Mouse (Mus musculus) stomach, embryonic 16.5 days (tissue): ENCODE data around the gene Cd37. TPM values are rescaled to one million over a fixed set of nuclear protein-coding genes. Genes with fewer than 3 reads are reported as not detected.
A peak's percentile ranks its signal among the peaks of the same experiment; 100 is the strongest.

Source experiments
- ATAC-seq: fragments of 200-750 bp; cut with Nextera tagmentation; 2 replicates; pipeline ENCODE4 v1.8.0; 2017; ENCODE audit warnings: moderate number of reproducible peaks, moderate TSS enrichment; ENCODE audit not compliant: insufficient read depth, low FRiP score
- H3K27ac ChIP-seq: fragments of 300-500 bp; sonication (generic); 2 replicates; pipeline ENCODE4 v1.5.1; 2014; ENCODE audit warnings: low read length
- H3K27me3 ChIP-seq: fragments of 300-500 bp; sonication (generic); 2 replicates; pipeline ENCODE4 v1.6.1; 2014; ENCODE audit warnings: low read length, control low read depth, mixed read lengths; ENCODE audit not compliant: control insufficient read depth, insufficient read depth
- H3K36me3 ChIP-seq: fragments of 300-500 bp; sonication (generic); 2 replicates; pipeline ENCODE4 v1.6.1; 2014; ENCODE audit warnings: low read length; ENCODE audit not compliant: control insufficient read depth, insufficient read depth
- H3K4me1 ChIP-seq: fragments of 300-500 bp; sonication (generic); 2 replicates; pipeline ENCODE4 v1.6.1; 2014; ENCODE audit warnings: low read length, control low read depth, mixed read lengths; ENCODE audit not compliant: control insufficient read depth, insufficient read depth
- H3K4me2 ChIP-seq: fragments of 300-500 bp; sonication (generic); 2 replicates; pipeline ENCODE4 v1.6.1; 2014; ENCODE audit warnings: low read depth, low read length, mixed read lengths
- H3K4me3 ChIP-seq: fragments of 300-500 bp; sonication (generic); replicated peaks from 2 replicates; pipeline ENCODE4 v1.5.1; 2014; ENCODE audit warnings: mild to moderate bottlenecking, low read length
- H3K9ac ChIP-seq: fragments of 300-500 bp; sonication (generic); 2 replicates; pipeline ENCODE4 v1.6.1; 2014; ENCODE audit warnings: low read length
- H3K9me3 ChIP-seq: fragments of 300-500 bp; sonication (generic); replicated peaks from 2 replicates; pipeline ENCODE4 v1.6.1; 2016; ENCODE audit warnings: low read length, control low read depth; ENCODE audit not compliant: control insufficient read depth
- WGBS: fragments of 180-500 bp; shearing (Covaris S2); extraction: QIAGEN DNeasy Blood & Tissue Kit; methylation state at CpG from one replicate; pipeline ENCODE4 v1.1.7; 2014; 5-methylcytosine and 5-hydroxymethylcytosine counted together
- polyA plus RNA-seq: library from polyadenylated mRNA; unstranded; fragments of >200 nt; fragmentation: Nextera tagmentation; extraction: Ambion mirVana; gene quantifications from 2 replicates; pipeline ENCODE4 v1.2.1, GENCODE M21; 2015

The Cd37 gene
- polyA plus RNA-seq, 1 experiment from 2014 or later = 5.0 TPM

DNA sequence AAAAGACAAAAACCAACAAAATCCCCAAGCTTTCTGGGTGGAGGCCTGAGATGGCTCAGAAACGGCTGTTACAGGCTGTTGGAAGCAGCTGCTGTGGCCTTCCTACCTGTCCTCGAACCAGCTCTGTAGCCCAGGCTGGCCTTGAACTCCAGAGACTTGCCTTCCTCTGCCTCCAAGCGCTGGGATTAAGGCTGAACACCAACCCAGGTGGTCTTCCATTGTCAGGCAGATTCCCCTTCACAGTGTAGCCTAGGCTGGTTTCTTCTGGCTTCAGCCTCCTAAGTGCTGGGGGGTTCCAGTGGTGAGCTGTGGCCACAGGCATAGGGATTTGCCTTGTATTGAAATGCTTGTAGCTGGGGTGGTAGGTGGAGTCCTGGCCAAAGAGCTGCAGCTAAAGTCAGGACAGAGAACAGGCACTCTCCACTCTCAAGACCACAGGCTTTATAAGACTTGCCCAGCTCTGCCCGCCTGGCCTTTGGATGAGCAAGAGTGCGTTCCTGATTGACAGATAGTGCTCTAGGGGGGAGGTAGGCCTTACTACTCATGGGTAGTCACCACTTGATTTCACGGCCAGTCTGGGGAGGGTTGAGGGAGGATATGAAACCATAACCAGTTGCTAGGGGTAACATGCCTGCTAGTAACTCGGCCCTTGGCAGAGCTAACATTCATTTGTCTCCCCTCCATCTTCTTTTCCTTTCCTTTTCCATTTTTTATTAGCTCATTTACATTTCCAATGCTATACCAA is 9.3 kb downstream of the Cd37 start:
- Histone ChIP-seq H3K4me1 (peaks cover 10% of the 10 kb centered on the region), H3K9ac (no peak overlapping the region), H3K4me3 (no peak overlapping the region), H3K36me3 (peaks cover 34% of the 10 kb centered on the region), H3K9me3 (no peaks in the 10 kb centered on the region), H3K27me3 (no peaks in the 10 kb centered on the region), H3K27ac (no peak overlapping the region), H3K4me2 (no peak overlapping the region)
- 88% methylated on average over 7 of the region's 7 CpGs for WGBS
- no peak for ATAC-seq

DNA sequence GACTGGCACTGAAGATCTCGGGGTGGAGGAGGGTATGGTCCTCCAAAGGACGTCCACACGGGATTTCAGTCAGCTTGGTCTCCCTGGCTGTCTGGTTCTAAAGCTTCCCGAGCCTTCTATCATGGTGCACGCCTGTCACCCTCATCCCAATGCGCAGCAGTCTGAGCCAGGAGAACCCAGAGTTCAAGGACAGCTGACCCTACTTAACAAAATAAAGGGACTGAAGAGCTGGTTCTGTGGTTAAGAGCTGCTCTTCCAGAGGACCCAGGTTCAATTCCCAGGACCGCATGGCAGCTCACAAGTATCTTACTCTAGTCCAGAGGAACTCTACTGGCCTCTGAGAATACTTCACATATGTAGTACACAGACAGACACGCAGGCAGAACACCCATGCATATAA is 9.9 kb downstream of the Cd37 start:
- H3K27ac ChIP-seq = no peak overlapping the region
- peaks cover 7% of the 10 kb centered on the region for H3K4me1 ChIP-seq
- H3K9me3 ChIP-seq = no peaks in the 10 kb centered on the region
- no peak overlapping the region for H3K9ac ChIP-seq
- ATAC-seq = no peak
- peaks cover 37% of the 10 kb centered on the region for H3K36me3 ChIP-seq
- 89% methylated on average over 8 of the region's 8 CpGs for WGBS
- H3K27me3 ChIP-seq = no peaks in the 10 kb centered on the region
- H3K4me2 ChIP-seq = no peak overlapping the region
- H3K4me3 ChIP-seq = no peak overlapping the region

DNA sequence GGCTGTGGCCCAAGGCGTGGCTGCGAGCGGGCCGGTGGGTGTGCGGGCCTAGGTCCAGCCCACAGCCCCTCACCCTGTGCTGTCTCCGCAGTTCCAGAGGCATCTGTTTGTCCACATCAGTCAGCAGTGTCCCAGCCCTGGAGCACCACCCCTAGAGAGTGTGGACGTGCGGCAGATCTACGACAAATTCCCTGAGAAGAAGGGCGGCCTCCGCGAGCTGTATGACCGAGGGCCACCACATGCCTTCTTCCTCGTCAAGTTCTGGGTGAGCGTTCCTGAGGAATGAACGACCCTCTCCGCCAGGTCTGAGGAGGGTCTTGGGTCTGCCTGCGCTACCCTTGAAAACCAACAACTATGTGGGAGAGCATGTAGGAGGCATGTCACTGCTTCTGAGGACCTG is 10.4 kb downstream of the Cd37 start:
- no peak overlapping the region for H3K27ac ChIP-seq
- H3K9ac ChIP-seq = no peak overlapping the region
- no peaks in the 10 kb centered on the region for H3K9me3 ChIP-seq
- H3K4me1 ChIP-seq = peaks cover 2% of the 10 kb centered on the region; the same call in 1 of the 2 replicates
- WGBS = 94% methylated on average over 18 of the region's 18 CpGs
- ATAC-seq = no peak; the same call in 1 of the 2 replicates
- H3K36me3 ChIP-seq = peaks cover 37% of the 10 kb centered on the region
- no peak overlapping the region for H3K4me3 ChIP-seq
- no peaks in the 10 kb centered on the region for H3K27me3 ChIP-seq
- no peak overlapping the region for H3K4me2 ChIP-seq

DNA sequence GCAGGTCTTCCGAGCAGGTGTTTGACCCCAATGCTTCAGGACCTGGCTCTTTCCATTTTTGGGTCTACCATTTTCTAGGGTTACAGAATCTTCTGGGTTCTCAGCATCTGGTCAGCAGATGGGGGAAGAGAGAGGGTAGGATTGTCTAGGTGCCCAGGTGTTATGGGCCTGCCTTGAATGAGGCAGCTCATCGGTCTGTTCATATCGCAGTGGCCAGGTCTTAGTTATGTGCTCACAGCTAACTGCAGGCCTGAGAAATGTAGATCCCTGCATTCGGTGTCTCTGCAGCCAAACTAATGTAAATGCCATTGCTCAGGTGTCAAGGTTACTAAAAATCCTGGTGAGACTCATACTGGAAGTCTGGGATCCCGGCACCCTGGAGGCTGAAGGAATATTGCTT is 12.5 kb downstream of the Cd37 start:
- no peaks in the 10 kb centered on the region for H3K27me3 ChIP-seq
- no peaks in the 10 kb centered on the region for H3K4me1 ChIP-seq
- no peak overlapping the region for H3K27ac ChIP-seq
- H3K36me3 ChIP-seq = peaks cover 33% of the 10 kb centered on the region
- no peaks in the 10 kb centered on the region for H3K9me3 ChIP-seq
- ATAC-seq = no peak
- 96% methylated on average over 5 of the region's 5 CpGs for WGBS
- no peak overlapping the region for H3K4me3 ChIP-seq
- H3K9ac ChIP-seq = no peak overlapping the region
- H3K4me2 ChIP-seq = no peak overlapping the region

DNA sequence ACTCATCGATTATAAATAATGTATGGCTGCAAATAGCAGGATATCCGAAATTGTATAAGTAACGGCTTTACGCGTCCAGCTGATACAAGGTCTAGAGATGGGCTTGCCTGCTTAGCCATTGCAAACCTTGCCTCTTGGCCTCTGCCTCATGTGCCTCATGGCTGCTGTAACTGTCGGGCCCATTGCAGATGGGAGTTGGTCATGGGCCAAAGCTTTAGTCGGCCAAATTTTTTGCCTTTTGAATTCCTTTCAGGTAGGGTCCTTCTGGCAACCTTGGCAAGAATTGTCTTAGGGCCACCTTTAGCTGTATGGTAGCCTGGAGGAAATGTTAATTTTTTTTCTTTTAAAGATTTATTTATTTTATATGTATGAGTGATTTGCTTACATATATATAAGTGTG is 14.1 kb downstream of the Cd37 start:
- ATAC-seq = no peak
- Histone ChIP-seq H3K27me3 (no peaks in the 10 kb centered on the region), H3K9ac (no peak overlapping the region), H3K4me1 (no peaks in the 10 kb centered on the region), H3K4me2 (no peak overlapping the region), H3K27ac (no peak overlapping the region), H3K36me3 (peaks cover 41% of the 10 kb centered on the region), H3K4me3 (no peak overlapping the region), H3K9me3 (no peaks in the 10 kb centered on the region)
- WGBS = 87% methylated on average over 7 of the region's 7 CpGs

DNA sequence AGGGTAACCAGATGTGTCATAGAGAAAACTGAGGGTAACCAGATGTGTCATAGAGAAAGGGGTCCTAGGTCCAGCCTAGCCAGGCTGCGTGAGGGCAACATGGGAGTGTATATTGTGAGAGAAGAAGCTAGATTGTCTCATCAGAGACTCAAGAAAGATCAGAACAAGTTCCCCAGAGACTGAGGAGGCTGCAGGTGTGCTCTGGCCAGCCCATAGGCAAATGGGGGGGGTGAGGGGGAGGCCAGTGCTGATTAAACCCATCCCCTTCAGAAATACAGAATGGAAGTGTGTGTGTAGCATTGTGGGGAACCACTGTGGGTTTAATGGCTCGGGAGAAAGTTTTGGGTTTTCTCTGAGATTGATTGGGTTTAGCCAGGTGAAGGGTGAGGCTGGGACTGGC is 17.2 kb downstream of the Cd37 start:
- no peak for ATAC-seq
- no peaks in the 10 kb centered on the region for H3K9me3 ChIP-seq
- H3K9ac ChIP-seq = no peak overlapping the region
- H3K36me3 ChIP-seq = peaks cover 30% of the 10 kb centered on the region
- no peak overlapping the region for H3K4me3 ChIP-seq
- no peaks in the 10 kb centered on the region for H3K27me3 ChIP-seq
- H3K4me1 ChIP-seq = peaks cover 11% of the 10 kb centered on the region
- H3K27ac ChIP-seq = no peak overlapping the region
- H3K4me2 ChIP-seq = no peak overlapping the region
- 73% methylated on average over 2 of the region's 2 CpGs for WGBS

DNA sequence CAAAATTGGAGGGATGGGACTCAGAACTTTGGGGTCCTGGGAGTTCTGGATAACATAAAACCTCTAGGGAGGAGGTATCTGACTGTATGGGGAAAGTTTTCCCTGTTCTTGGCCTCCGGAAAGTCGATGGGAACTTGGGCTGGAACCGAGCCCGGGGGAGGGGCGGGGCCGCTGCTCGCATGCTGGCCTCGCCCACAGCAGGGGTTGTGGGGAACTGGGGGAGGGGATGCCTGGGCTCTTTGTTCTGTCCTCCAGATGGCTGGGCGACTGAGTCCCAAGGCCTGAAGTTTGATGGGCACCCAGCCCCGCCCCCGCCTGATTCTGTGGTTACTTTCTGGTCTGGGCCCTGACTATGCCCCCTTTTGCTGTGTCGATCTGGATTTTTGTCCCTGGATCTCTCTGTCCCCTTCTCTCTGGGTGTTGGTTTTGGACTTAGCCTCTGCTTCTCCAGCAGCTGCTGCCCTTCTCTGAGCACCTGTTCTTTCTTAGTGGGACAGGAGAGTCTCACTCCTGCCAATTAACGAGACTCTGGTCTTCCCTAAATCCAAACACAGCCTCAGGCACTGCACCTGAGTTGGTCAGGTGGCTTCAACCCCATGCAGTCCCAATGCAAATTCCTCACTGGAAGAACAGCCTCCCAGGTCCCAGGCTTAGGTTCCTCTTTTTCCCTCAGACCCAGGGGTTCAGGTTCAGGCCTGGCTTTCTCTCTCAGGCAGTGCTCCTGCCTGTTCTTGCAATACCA is 22.3 kb downstream of the Cd37 start:
- peak overlapping the region; percentile 94 for H3K27ac ChIP-seq
- peak; percentile 85 for ATAC-seq
- WGBS = 2% methylated on average over 13 of the region's 13 CpGs

DNA sequence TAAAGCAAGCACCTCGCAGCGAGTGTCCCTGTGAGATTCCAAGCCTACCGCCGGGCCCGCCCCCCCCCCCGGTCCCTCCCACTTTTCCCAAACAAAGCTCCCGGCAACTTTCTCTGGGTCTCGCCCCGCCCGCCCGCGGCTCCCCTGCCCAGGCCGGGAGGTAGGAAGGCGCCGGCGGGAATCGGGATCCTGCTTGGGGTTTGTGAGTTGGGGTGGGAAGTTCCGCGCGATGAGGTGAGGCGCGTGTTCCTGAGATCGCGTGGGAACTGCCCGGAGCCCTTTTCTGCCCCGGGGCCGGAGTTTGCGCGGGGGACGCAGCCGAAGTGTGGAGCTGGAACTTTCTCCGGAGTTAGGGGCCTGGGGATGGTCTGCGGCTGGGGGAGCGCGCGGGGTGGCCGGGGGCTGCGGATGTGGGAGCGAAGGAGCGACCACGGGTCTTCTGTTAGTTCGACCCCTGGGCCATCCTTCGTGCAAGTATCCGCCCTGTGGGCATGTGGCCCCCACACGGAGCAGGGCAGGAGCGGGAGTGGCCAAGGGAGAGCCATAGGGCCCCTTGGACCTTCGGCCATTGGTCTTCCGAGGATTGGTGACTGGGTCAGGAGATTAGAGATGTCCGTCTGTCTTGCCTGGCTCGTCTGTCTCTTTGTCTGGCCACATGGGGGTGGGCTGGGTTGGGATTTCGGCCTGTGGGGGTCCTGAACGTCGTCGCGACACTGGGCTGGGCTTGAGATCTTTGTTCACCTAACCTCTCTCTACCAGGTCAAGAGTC is 23.1 kb downstream of the Cd37 start, which contains the start of gene Tead2:
Tead2 (plus strand) TSS at position 81 of the 769 bp plus-strand sequence.
- H3K4me3 ChIP-seq = peak within 1 kb of the TSS; percentile 88
- peaks cover 16% of the 10 kb centered on the region for H3K36me3 ChIP-seq
- no peaks in the 10 kb centered on the region for H3K9me3 ChIP-seq
- H3K27ac ChIP-seq = peak within 1 kb of the TSS; percentile 94
- peak within 1 kb of the TSS; percentile 96 for H3K9ac ChIP-seq
- WGBS = 2% methylated on average over 55 of the region's 55 CpGs
- peak; percentile 63 for ATAC-seq
- peak within 1 kb of the TSS; percentile 70 for H3K4me2 ChIP-seq
- H3K27me3 ChIP-seq = peaks cover 8% of the 10 kb centered on the region
- H3K4me1 ChIP-seq = peaks cover 26% of the 10 kb centered on the region

More for the DNA sequence above, 22.3 kb downstream of the Cd37 start:
- Histone ChIP-seq H3K4me3 (peak overlapping the region; percentile 88), H3K4me2 (peak overlapping the region; percentile 70), H3K9me3 (no peaks in the 10 kb centered on the region), H3K27me3 (peaks cover 3% of the 10 kb centered on the region), H3K4me1 (peaks cover 23% of the 10 kb centered on the region), H3K36me3 (peaks cover 16% of the 10 kb centered on the region), H3K9ac (peak overlapping the region; percentile 96)
